Mouse (Mus musculus) embryonic fibroblast, embryonic 13.5 days (primary cell): ENCODE measurements around the gene 1700017N19Rik.

Experiments
- CTCF ChIP-seq: IDR thresholded peaks from 2 replicates; pipeline ENCODE4 v1.5.1; 2011; ENCODE audit warnings: mild to moderate bottlenecking, control low read depth, low read length, moderate library complexity, borderline replicate concordance; ENCODE audit not compliant: insufficient read depth
- POLR2A ChIP-seq: IDR thresholded peaks from 2 replicates; pipeline ENCODE4 v1.6.1; 2011; ENCODE audit warnings: low read depth, mild to moderate bottlenecking, control low read depth, low read length, moderate library complexity

DNA sequence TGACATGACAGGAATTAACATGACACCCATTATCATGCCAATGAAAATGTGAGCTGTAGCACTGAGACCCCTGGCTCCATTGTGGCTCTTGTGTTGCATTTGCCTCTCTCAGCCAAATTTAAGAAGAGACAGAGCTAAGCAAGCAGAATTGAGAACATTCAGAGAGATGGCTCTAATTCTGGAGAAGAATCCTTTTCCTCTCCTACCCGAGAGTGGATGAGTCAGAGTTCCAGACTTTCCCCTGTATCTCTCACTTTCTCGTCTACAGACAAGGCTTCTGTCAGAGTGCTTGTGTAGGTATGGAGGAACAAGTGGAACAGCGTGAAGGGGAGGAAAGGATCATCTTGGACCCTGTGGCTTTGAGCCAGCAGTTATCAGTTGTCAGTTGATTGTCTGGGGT lies 26.2 kb upstream of the 1700017N19Rik start:
- TF ChIP-seq POLR2A (no peak), CTCF (no peak)
